25 mouse cellular contexts compared by ENCODE assay signal in the genomic region with DNA sequence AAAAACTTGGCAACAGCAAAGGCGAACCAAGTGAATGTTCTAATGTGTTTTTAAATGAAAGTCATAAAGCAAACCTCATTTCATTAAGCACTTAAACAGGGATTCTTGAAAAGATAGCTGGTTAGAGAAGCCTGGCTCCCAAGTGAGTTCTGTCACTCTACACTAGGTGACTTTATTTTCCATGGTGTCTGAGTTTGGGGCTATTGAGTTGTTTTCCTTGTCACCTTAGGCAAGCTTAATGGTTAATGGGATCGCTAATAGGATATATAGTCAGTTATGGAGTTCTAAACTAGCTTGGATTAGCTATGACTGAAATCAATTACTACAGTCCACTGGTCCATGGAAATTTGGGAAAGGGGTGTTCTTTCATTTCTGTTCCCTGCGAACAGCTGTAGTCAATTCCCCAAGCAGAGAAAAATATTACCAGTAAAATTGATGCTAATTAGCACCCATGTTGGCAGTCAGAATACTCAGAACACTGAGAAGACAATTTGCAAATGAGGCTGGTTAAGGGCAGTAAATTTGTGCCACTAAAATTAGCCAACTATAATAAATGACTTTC.
DNase-seq lines count a peak whose midpoint lies in the region; ATAC-seq lines count a peak whose summit lies in the region.
"Had no signal": no experiment of that assay in that cellular context is flagged by ENCODE, and none has a peak within 500 bp of the region (broad histone marks: within the 10 kb centered on the region; RNA-seq: fewer than 3 reads in every experiment).

No protein-coding gene starts in this region.

- WGBS in forebrain, embryonic 16.5 days: 60% methylated on average over 3 of the region's 3 CpGs
- 78% methylated on average over 3 of the region's 3 CpGs for WGBS in forebrain, embryonic 12.5 days
- WGBS in neural tube, embryonic 12.5 days: 73% methylated on average over 3 of the region's 3 CpGs
- WGBS in neural tube, embryonic 14.5 days: 55% methylated on average over 3 of the region's 3 CpGs

- H3K9me3 ChIP-seq in forebrain, embryonic 16.5 days (ENCODE audit: control insufficient read depth, low read length): no peaks in the 10 kb centered on the region
- H3K9me3 ChIP-seq in forebrain, embryonic 12.5 days: no peaks in the 10 kb centered on the region
- no peaks in the 10 kb centered on the region for H3K9me3 ChIP-seq in neural tube, embryonic 12.5 days
- H3K9me3 ChIP-seq in neural tube, embryonic 14.5 days (ENCODE audit: control insufficient read depth, low read length): no peaks in the 10 kb centered on the region
- H3K9me3 ChIP-seq: embryonic facial prominence, embryonic 10.5 days; embryonic facial prominence, embryonic 13.5 days; heart, embryonic 10.5 days; heart, embryonic 13.5 days; hindbrain, embryonic 13.5 days; intestine, embryonic 15.5 days had no signal

- no peak overlapping the region for H3K9ac ChIP-seq in forebrain, embryonic 16.5 days (replicated peaks; ENCODE audit: low read depth, low read length)
- no peak overlapping the region for H3K9ac ChIP-seq in forebrain, embryonic 12.5 days
- no peak overlapping the region for H3K9ac ChIP-seq in neural tube, embryonic 12.5 days
- no peak overlapping the region for H3K9ac ChIP-seq in neural tube, embryonic 14.5 days (replicated peaks; ENCODE audit: low read depth, low read length)
- H3K9ac ChIP-seq: embryonic facial prominence, embryonic 13.5 days; heart, embryonic 13.5 days; hindbrain, embryonic 13.5 days; intestine, embryonic 15.5 days had no signal

- no peaks in the 10 kb centered on the region for H3K4me1 ChIP-seq in forebrain, embryonic 16.5 days (replicated peaks; ENCODE audit: control insufficient read depth, insufficient read depth, low read length)
- H3K4me1 ChIP-seq in forebrain, embryonic 12.5 days: no peaks in the 10 kb centered on the region
- no peaks in the 10 kb centered on the region for H3K4me1 ChIP-seq in neural tube, embryonic 12.5 days
- H3K4me1 ChIP-seq in neural tube, embryonic 14.5 days (ENCODE audit: control insufficient read depth, insufficient read depth, low read length): no peaks in the 10 kb centered on the region
- H3K4me1 ChIP-seq: embryonic facial prominence, embryonic 10.5 days; embryonic facial prominence, embryonic 13.5 days; heart, embryonic 10.5 days; heart, embryonic 13.5 days; hindbrain, embryonic 13.5 days; intestine, embryonic 15.5 days had no signal

- H3K27me3 ChIP-seq in forebrain, embryonic 16.5 days (replicated peaks; ENCODE audit: control insufficient read depth, insufficient read depth, low read length): no peaks in the 10 kb centered on the region
- H3K27me3 ChIP-seq in forebrain, embryonic 12.5 days: no peaks in the 10 kb centered on the region
- no peaks in the 10 kb centered on the region for H3K27me3 ChIP-seq in neural tube, embryonic 12.5 days (replicated peaks)
- no peaks in the 10 kb centered on the region for H3K27me3 ChIP-seq in neural tube, embryonic 14.5 days (ENCODE audit: control insufficient read depth, insufficient read depth, low read length)
- H3K27me3 ChIP-seq: embryonic facial prominence, embryonic 13.5 days; heart, embryonic 13.5 days; hindbrain, embryonic 13.5 days; intestine, embryonic 15.5 days had no signal

- DNase-seq in neural tube, embryonic 10.5 days (ENCODE audit: extremely low spot score, low spot score): no peak
- no peak for DNase-seq in cerebellum, adult 18-20 months
- DNase-seq: adrenal gland, adult 2 months; adrenal gland, postnatal 14 days; cerebellum, adult 11-12 months; cerebellum, adult 9-10 months; cerebellum, postnatal 25 days; gastrocnemius, postnatal 25 days; heart, adult 2 months; heart, postnatal 14 days; heart, postnatal 4 days; kidney, adult 11 months had no signal

- no peaks in the 10 kb centered on the region for H3K36me3 ChIP-seq in forebrain, embryonic 16.5 days (ENCODE audit: control insufficient read depth, insufficient read depth)
- no peaks in the 10 kb centered on the region for H3K36me3 ChIP-seq in forebrain, embryonic 12.5 days (replicated peaks)
- no peaks in the 10 kb centered on the region for H3K36me3 ChIP-seq in neural tube, embryonic 12.5 days
- no peaks in the 10 kb centered on the region for H3K36me3 ChIP-seq in neural tube, embryonic 14.5 days (ENCODE audit: control insufficient read depth, insufficient read depth, low read length)
- H3K36me3 ChIP-seq: embryonic facial prominence, embryonic 10.5 days; embryonic facial prominence, embryonic 13.5 days; heart, embryonic 10.5 days; heart, embryonic 13.5 days; hindbrain, embryonic 13.5 days; intestine, embryonic 15.5 days had no signal

- no peak overlapping the region for H3K4me2 ChIP-seq in forebrain, embryonic 16.5 days (ENCODE audit: low read length)
- H3K4me2 ChIP-seq in forebrain, embryonic 12.5 days: no peak overlapping the region
- no peak overlapping the region for H3K4me2 ChIP-seq in neural tube, embryonic 12.5 days (replicated peaks)
- H3K4me2 ChIP-seq in neural tube, embryonic 14.5 days (ENCODE audit: low read depth, low read length): no peak overlapping the region
- H3K4me2 ChIP-seq: embryonic facial prominence, embryonic 13.5 days; heart, embryonic 13.5 days; hindbrain, embryonic 13.5 days; intestine, embryonic 15.5 days had no signal

- ATAC-seq in forebrain, embryonic 16.5 days: peak; percentile 50; the same call in 1 of the 2 replicates
- ATAC-seq in forebrain, embryonic 12.5 days (ENCODE audit: low FRiP score): no peak
- ATAC-seq in neural tube, embryonic 12.5 days (ENCODE audit: low FRiP score, low read depth): peak; percentile 61; the same call in 1 of the 2 replicates
- ATAC-seq in neural tube, embryonic 14.5 days (ENCODE audit: low read depth): peak; percentile 81
- ATAC-seq: CD4-positive, CD25-positive, alpha-beta regulatory T cell, adult 4 months; hindbrain, embryonic 16.5 days; intestine, embryonic 15.5 days had no signal

- H3K4me3 ChIP-seq in forebrain, embryonic 16.5 days (replicated peaks; ENCODE audit: low read length): no peak overlapping the region
- no peak overlapping the region for H3K4me3 ChIP-seq in forebrain, embryonic 12.5 days (replicated peaks)
- H3K4me3 ChIP-seq in neural tube, embryonic 12.5 days: no peak overlapping the region
- H3K4me3 ChIP-seq in neural tube, embryonic 14.5 days (ENCODE audit: low read depth, low read length): no peak overlapping the region
- H3K4me3 ChIP-seq: embryonic facial prominence, embryonic 10.5 days; embryonic facial prominence, embryonic 13.5 days; erythroblast, embryonic 14.5 days; heart, adult 2 months; heart, embryonic 10.5 days; heart, embryonic 13.5 days; hindbrain, embryonic 13.5 days; intestine, embryonic 15.5 days had no signal

- H3K27ac ChIP-seq in forebrain, embryonic 16.5 days (ENCODE audit: low read length): no peak overlapping the region
- no peak overlapping the region for H3K27ac ChIP-seq in forebrain, embryonic 12.5 days
- no peak overlapping the region for H3K27ac ChIP-seq in neural tube, embryonic 12.5 days
- H3K27ac ChIP-seq in neural tube, embryonic 14.5 days (ENCODE audit: low read depth, low read length): no peak overlapping the region
- H3K27ac ChIP-seq: embryonic facial prominence, embryonic 10.5 days; embryonic facial prominence, embryonic 13.5 days; heart, adult 2 months; heart, embryonic 10.5 days; heart, embryonic 13.5 days; hindbrain, embryonic 13.5 days; intestine, embryonic 15.5 days had no signal
